Mouse (Mus musculus) monocyte, adult 2 months (primary cell): ENCODE results near the gene Dido1.
"Not testable (repeated sequence)": the region's sequence is repeated elsewhere in the genome, so short reads cannot be mapped to it uniquely, and the experiment has no call there.

Source experiments
- DNase-seq, 2 experiments: peaks; one replicate each; pipeline ENCODE4 v3.0.0; 2022; ENCODE audit warnings: low spot score in 2 of 2, low read depth in 1 of 2

Dido1 gene

DNA sequence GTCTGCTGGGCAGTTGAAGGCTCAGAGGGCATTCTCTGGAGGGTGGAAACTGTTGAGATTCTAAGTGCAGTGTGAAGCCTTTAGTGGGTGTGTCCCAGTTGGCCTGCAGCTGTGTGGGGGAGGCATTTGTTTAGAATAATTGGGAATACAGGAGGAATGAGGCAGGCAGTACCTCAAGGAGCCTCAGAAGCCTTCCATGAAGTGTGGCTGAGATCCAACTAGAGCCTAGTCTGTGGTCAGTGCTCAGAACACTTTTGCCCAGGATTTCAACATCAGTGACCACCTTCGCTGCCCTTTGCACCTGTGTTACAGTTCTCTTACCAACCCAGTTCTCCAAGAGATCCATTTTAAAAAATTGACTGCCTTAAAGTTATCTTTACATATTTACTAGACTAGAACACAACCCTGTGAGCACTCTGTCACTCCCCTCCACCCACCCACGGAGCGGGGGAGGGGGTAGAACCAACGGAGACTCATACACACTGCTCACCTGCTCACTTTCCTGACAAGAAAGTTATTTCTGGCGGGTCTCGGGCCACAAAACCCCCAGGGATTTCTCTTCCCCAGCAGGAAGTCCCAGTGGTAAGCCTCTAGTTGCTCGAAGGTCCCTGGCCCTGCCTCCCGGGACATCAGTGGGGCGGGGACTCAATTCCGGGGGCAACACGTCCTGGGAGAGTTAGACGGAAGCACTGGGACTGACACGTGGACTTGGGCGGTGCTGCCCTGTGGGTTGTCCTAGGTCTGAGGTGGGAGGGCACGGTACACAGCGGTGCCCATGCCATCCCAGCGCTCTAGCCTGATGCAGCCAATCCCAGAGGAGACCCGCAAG, 15.0 kb upstream of the Dido1 start, which contains the start of gene Slc17a9:
Slc17a9 (plus strand) TSS at position 679 of the 829 bp plus-strand sequence.
- DNase-seq = no peak

DNA sequence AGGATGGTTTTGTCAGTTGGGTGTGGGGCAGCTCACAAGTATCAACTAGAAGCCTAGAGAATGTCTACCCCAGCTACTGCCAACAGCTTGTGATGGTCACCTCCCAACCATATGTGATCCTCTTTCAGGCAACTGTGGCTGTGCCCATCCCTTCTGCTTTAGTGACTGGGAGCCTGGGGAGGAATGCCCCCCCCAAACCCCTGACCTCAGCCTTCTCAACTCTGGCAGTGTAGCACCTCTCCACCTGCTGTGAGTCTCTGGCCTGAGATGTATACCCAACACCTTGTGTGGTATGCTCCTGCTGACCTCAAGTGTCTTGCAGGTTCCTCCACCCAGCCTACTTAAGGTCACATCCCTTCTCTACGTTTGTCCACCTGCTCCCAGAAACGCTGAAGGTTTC, 14.1 kb upstream of the Dido1 start:
- no peak for DNase-seq

DNA sequence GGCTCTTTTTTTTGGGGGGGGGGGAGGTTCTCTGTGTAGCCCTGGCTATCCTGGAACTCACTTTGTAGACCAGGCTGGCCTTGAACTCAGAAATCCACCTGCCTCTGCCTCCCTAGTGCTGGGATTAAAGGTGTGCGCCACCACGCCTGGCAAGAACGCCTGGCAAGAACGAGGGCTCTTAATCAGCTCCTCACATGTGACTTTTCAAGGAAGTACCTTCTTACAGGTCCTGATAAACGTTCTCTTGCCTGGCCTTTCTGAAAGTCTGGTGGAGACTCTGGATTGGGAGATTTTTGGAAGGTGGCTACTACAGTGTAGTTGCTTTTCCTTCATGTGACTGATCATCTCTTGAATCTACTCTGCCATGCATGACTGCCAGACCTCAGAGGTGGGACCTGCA, 12.9 kb upstream of the Dido1 start:
- not testable (repeated sequence) for DNase-seq

DNA sequence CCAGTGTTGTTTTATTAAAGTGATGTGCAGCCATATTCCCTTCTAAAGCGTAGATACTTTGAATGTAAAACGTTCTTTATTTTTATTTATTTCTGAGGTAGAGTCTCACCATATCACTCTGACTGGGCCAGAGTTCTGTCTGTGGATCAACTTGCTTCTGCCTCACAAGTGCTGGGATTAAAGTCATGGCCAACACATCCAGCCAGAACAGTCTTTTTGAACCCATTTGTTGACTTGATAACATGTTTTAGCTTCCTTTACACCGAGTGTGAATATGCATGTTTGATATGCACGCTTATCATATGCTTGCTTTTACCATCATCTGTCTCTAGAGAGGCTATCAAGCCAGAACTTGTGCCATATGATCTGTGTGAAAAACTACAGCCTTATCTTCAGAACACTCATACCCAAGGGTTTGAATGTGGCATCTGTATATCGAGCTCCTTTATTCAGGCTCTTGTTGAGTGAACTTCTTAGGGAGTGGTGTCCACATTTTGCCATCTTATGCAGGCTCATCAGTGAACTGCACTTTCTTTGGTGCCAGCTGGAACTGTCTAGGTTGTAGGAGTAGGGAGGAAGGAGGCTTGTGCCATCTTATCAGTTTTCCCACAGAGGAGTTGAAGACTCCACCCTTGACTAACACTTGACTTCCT, 2.4 kb upstream of the Dido1 start:
- no peak for DNase-seq

DNA sequence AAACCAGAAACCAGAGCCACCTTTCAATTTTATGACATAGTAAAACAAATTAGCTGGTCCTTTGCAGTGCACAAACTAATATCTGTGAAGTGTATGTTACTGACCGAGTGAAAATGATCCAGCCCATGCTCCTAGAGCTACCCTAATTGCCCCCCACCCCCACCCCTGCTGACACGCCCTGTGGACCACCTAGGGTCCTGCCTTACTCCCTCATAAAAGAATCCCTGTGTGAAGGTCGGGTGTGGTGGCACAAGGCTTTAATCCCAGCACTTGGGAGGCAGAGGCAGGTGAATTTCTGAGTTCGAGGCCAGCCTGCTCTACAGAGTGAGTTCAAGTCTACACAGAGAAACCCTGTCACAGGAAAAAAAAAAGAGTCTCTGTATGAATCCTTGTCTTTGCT, 1.7 kb upstream of the Dido1 start:
- no peak for DNase-seq

DNA sequence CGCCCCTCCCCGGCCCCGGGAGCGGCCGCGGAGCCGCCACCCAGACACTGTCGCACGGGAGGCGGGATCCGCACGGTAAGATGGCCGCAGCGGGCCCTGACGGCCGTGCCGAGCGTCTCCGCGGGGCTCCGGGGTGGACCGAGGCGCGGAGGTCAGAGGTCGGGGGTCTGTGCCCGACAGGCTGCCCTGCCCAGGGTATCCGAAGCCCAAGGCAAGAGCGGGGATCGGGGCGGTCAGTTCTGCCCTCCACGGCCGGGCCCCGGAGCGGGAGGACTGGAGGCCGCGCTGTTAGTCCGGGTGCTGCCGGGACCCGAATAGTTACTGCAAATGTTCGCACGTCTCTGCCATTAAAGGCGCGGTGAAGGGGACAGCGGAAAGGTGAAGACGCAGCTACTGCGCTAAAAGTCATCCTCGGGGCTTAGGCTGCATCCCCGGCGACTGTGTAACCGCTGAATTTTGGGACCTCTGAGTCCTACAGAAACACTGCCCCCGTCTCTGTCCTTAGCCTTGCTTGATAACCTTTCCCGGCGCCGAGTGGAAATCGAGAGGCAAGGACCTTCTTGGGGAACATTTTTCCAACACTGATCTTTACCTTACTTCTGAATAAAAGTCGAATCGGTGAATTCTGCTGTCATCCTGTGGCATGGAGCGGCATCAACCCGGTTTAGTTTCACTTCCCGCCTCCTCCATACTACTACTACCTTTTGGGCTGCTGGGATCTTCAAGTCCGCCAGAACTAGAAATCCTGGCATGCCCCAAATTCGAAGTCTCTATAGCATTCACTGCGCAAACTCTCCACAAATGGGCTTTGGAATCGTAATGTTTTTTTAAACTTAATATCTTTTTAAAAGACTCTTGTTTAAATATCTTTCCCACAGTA, 717 bp upstream of the Dido1 start:
- DNase-seq = peak in 1 of 2 experiments; percentile 18

DNA sequence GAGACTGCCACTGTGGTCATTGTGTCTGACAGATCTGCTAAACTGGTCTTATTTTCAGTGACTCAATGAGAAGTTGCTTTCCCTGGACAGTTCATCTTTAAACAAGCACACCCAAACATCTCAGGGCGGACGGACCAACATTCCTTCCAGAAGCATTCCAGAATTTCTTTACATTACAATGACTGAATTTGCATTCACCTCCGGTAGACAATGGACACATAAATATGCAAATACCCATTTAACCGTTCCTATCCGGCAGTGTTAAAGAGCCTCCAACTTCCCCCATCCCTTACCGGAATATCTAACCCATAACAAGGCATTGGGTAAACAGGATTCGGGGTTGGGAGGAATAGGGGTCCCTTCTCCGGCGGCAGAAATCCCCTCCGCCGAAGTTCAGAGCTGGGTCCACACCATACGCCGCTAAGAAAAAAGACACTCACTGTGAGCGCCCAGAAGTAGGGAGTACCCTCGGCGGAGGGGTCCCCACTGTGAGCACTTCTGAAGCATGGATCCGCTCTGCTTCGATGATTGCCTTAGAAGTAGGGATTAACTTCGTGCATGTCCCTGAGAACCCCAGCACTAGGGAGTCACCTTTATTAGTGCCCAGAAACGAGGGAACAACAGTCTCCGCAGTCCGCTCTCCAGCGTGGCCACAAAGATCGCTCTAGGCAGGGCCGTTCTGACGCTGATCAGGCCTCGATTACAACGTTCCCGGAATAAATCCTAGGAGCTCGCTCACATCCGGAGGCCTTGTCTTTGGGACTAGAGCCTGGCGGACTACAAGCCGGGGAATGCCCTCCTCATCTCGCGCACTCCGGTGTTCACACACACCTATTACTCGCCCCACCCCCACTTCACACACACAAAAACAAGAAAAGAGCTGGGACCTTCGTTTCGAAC, 526 bp downstream of the Dido1 start:
- no peak for DNase-seq

DNA sequence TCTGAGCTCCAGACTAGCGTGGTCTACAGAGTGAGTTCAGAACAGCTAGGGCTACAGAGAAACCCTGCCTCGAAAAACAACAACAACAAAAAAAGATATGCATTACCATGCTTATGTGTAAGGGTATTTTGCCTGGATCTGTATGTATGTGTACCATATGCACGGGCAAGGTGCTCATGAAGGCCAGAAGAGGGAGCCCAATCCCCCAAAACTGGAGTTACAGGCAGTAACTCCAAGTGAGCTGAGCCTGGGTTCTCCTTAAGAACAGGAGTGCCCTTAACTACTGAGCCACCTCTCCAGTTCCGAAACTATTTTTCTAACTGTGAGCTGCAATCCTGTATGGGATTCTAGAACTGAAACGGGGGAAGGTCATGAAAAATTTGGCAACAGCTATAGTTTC, 3.8 kb downstream of the Dido1 start:
- no peak for DNase-seq

DNA sequence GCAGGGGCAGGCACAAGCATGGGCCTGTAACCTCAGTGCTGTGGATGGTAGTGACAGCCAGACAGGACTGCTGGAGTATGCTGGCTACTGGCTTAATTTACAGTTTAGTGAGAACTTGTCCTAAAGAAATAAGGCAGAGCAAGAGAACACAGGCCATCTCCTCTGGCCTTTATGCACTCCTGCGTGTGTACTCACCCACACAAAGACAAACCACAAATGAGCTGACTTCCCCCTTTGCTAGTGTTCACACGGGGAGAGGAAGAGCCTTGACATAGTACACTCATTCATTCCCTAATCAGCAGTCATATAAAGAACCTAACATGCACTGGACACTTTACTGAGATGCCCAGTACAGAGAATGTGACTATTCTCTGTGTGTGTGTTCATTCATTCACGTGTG, 4.7 kb downstream of the Dido1 start:
- peak in 1 of 2 experiments; percentile 29 for DNase-seq

DNA sequence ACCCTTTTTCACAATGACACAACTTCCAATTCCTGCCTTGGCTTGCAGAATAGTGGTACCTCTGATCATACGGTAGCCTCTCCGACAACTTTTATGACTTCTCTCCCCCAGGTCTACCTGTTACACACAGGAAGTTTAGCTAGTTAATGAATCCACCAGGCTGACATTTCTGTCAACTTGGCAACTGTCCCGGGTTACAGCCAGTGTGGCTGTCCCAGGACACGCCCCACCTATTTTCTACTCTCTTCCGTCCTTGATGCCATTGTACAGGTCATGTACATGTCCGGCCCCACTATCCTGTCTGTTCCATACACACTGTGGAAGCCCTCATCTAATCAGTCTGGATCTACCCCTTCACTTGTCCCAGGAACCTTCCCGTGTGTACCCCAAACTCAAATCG, 5.2 kb downstream of the Dido1 start:
- DNase-seq = no peak

DNA sequence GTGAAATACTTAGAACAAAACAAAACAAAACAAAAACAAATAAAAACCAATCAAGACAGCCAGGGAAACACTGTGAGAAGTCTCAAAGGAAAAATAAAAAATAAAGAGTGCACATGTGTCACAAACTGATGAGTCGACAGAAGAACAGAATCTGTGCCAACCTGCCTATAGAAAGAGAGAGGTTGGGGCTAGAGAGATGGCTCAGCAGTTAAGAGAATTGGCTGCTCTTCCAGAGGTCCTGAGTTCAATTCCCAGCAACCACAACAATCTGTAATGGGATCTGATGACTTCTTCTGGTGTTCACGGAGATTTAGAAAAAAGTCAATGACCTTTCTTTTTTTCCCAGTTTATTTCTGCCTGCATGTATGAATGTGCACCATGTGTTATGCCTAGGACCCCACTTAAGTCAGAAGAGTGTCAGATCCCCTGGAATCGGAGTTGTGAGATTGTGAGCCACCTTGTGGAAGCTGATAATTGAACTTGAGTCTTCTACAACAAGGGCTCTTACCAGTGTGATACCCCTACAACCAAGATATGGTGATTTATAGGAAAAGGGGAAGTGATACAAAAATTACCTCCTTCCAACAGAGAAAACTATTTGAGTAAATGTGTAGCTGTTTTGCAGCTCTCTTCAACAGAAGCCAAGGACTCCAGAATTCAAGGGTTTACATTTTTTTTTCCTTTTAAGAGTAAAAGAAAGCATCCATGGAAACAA, 6.0 kb downstream of the Dido1 start:
- no peak for DNase-seq

DNA sequence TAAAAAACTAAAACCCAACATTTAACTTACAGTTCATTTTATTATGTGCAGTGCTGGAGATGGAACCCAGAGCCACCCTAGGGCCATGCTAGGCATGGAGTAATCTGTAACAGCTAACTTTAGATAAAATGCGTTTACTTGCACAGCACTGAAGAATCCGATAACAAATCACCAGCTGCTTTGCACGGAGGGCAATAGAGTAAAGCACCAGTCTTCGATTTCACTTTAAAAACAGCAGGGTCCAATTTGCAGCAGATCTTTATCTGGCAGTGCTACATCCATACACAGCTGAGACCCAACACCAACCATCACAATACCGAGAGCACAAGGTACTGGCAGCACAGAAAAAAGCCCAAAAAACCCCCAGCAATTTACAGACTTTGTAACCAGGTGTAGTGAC, 6.6 kb downstream of the Dido1 start:
- no peak for DNase-seq

DNA sequence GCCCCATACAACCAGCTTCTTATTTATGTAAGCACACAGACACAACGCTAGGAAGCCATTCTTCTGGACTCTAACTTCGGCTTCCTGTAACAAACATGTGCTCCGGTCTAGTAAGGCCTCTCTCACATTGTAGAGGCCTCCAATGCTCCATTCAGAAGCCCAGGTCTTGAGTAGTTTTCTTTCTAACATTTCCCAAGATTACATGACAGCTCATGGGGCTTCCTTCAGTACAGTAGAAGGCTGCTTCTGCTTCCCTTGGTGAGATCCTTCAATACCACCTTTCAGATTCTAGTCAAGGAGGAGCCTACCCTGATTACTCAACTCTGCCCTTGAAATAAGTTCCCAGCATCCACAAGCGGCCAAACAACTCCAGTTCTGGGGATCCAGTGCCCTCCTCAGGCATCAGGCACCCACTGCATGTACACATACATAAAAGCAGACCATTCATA, 7.1 kb downstream of the Dido1 start:
- DNase-seq = no peak

DNA sequence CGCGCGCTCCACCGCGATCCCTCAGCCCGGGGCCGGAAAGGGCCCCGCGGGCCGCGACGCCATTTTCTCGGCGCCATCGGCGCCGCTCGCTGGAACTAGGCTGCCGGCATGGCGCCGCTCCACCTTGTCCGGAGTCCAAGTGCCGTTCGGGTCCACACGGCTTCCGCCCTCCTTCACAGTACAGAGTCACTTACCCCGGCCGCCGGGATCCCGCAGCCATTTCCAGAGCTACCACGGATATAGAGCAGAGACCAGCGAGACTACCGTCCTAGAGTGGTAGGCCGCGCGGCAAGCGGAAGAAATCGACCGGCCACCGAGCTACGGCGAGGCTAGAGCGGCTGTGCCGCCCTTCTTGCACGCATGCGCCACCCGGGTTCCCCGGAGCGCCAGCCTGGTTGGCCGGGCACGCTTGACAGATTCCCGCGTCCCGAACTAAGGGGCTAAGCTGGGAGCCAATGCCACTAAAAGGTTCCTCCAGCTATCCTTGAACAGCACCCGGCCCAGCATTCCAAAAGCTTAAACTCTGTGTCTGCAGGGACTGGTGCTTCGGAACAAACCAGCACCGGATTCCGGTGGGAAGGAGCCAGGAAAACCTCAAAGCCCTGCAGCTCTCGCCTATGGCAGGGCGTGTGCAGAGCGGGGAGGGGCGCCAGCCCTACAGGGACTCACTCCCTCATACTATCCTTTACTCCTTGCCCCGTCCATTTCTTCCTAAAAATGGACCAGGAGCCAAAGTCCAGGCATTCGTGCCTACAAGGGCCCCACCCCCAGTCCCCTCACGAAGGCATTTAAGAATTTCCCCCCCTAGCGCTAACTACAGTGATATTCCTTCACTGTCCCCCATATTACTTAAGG, 7.8 kb downstream of the Dido1 start:
- peak; percentile 62 to 82 for DNase-seq

DNA sequence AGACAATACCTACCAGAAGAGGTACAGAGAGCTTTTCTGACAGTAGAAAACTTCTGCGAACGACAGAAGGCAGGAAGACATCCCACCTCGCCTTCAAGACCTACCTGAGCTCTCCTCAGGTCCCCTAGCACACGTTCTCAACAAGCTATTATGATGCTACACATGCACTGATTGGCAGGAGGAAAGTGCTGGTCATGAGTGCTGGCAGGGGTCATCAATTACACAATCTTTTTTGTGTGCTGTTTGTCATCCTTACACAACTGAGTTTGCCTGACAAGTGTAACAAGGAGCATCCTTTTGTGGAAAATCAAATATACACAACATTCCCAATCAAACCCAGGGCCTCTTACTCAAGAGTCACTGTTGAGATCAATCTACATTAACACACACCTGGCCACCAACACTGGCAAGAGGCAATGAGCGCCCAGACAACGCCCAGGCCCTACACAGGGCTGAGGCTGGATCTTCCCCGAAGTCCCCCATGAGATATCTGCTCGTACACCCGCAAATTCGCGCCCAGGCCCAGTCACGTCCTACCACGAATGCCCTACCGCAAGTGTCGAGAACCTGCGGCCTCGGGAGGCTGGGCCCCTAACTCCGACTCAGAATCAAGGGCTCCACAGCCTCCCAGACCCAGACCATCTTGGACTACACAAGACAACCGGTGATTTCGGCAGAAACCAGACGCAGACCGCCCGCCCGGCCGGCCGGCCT, 8.6 kb downstream of the Dido1 start:
- DNase-seq = no peak

DNA sequence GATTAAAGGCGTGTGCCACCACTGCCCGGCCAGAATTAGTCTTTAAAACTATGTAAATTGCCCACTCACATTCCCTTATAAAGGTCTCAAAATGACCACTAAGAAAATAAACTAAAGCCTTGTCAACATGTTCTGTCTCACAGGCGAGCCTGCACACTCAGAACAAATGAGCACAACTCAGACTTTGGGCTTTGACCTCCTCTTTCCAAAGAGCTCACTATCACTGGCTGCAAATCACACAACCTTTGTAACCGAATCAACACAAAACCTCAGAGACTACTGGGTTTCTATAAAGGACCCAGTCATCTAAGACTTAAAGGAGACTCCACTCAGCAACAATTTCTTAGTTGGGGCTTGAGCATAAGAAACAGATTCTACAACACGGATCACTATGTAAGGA, 9.3 kb downstream of the Dido1 start:
- no peak for DNase-seq

DNA sequence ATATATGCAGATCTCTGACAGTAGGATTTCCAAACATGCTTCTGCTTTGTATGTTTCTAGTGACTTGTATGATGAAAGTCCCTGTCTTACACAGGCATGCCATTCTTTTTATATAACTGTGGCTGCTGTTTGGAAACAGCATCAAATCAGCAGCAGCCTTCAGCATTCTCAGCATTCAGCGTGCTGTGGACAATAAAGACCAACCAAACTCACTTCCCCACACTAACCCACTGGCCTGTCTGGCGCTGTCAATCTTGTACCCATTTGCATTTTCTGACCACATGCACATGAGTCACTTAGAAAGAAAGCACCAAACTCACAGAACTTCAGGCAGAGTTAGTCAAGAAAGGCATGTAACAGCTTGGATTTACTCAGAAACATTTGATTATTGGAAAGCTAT, 14.6 kb downstream of the Dido1 start:
- DNase-seq = peak in 1 of 2 experiments; percentile 48

DNA sequence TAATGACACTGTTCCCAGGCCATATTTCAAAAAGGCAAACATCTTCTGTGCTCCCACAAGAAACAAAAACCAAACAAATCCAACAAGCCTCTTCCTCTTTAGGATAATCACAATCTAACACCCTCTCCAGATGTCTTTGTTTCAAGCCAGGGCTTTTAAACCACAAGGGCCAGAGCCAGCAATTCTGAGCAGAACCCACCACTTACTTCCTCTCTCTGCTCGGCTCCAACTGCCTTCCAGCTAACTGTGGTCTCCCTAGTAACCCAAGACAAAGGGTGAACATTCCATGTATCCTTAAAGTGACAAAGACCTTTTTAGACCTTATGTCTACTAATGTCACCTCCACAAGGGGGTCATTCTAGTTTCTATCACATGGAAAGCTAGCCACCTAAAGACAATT, 17.2 kb downstream of the Dido1 start:
- DNase-seq = no peak
